Mouse (Mus musculus): ENCODE measurements around the gene Jarid2.

Gene Jarid2

DNA sequence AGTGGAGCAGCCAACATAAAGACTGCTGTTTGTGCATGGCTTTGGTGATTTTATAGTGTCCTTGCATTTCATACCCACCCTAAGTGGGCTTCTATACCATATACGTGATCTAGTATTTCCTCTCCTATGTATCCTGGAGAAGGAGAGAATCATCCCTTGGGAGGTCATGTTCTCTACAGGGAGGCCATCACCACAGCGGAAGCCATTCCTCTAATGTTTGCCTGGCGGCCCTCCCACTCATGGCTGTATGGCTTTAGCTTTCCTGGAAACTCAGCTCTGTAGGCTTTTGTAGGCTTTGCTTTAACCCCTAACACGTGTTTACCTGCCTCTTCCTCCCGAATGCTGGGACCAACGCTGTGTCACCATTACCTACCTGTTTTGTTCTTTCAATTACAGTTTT is 108.2 kb downstream of the Jarid2 start:
- no peak for DNase-seq (ENCODE audit: low read depth, low spot score)

DNA sequence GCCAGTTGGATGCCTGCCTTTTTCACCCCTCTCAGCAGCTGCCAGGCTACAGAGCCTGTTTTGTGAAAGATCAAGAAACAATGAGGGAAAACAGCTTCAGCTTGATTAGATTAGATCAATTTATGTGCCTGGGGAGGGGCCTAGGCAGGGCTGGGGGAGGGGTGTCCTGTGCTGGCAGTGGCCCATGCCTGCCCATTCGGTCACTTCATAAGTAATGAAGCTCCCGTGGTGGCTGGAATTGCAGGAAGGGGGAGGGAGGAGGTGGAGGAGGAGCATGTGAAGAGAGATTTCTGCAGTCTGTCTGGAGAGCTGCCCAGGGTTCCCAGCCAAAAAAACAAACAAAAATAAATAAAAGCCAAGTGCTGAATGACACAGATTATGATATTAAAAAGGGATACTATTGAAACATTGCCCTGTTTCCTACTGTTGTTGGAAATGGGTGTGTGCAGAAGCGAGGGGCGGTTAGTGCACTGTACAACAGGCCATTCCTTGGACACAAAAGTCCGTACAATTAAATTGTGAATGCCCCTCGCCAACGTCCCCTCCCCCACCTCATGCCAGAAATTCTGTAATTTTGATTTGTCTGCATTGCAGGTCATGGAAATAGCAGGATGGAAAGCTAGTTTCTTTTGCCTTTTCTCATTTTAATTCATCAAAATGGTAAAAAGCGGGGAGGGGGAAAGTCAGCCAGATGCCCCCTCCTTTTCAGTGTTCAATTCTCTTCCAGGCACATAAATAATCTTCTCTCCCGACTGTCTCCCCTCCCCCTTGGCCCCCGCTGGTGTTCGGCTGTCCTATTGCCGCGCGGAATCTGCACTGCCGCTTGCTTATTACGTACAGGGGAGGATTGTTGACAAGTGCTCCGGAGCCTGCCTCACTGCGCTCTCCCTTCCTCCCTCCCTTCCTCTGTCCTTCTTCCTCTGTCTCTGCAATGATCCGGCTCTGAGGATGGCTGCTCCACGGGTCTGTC is 110.9 kb downstream of the Jarid2 start:
- DNase-seq (ENCODE audit: low read depth, low spot score): peak; percentile 44

DNA sequence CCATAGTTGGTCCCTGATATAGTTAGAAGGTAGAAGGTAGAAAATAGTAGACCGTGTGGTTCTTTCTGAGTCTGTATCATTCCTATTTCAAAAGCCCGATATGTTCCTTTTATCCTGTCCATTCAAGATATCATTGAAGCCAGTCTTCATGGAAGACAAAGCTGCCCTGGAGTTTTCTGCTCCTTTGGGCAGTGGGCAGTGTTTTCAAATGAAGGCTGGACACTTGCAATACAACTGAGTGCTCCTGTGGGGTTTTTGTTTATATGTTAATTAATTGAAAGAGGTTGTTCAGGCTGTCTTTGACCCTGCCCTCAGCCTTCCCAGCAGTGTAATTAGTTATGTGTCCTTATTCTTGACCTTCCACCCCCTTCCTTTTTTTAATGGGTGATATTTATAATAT is 122.2 kb downstream of the Jarid2 start:
- peak; percentile 47 for DNase-seq (ENCODE audit: low read depth, low spot score)

DNA sequence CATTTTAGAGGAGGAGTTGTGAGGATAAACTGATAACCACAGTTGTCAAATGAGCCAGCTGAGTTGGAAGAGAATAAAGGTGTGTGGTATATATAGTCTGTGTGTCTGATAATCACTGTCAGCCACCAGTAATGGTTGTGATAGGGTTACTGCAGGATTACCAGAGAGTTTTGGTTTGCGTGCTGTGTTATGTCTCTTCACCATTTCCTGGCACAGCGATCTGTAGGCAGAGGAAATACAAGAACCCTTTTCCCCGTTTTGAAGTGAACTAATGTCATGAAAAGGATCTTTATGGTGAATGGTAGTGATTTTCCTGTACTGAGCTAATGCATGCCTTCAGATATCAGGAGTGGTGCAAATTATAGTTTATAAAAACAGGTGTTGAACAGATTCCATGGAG is 122.8 kb downstream of the Jarid2 start:
- no peak for DNase-seq (ENCODE audit: low read depth, low spot score)

DNA sequence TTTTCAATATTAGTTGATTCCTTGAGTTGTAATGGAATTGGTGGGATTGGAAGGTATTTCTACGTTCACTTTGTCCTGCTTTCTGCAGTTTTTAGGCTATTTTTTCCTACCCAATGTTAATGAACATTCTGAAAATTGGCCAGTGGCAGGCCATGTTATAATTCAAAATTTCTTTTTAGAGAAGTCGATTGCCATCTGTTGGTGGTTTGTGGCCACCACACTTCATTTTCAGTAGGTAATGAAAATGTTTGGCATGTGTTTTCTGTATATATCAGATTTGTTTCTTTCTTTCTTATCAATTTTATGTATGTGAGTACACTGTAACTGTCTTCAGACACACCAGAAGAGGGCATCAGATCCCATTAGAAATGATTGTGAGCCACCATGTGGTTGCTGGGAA is 136.3 kb downstream of the Jarid2 start:
- DNase-seq (ENCODE audit: low read depth, low spot score): no peak

DNA sequence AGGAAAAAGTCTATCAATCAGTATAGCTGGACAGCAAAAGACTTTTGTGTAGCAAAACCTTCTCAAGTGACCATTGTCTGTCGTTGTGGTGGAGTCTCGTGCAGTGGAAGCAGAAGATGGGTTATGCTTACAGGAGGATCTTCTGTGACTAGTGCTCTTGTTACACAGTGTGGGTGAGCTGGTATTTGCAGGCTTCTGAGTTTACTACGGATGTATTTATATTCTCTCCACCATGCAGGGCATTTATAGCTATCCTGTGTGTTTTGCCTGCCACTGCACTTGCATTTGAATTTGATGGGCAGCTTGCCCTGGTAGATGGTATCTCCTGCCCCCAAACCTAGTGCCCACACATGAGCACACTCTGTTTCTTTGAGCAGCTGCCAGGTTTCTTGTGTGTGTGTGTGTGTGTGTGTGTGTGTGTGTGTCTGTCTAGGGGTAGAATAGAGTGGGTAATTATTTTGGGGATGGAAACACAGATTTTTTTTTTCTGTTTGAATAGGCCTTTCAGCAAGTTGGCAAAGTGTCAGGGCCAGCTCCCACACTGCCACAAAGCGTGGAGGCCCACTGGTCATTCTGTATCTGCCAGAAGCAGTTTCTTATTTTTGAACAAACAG is 138.9 kb downstream of the Jarid2 start:
- no peak for DNase-seq (ENCODE audit: low read depth, low spot score)

DNA sequence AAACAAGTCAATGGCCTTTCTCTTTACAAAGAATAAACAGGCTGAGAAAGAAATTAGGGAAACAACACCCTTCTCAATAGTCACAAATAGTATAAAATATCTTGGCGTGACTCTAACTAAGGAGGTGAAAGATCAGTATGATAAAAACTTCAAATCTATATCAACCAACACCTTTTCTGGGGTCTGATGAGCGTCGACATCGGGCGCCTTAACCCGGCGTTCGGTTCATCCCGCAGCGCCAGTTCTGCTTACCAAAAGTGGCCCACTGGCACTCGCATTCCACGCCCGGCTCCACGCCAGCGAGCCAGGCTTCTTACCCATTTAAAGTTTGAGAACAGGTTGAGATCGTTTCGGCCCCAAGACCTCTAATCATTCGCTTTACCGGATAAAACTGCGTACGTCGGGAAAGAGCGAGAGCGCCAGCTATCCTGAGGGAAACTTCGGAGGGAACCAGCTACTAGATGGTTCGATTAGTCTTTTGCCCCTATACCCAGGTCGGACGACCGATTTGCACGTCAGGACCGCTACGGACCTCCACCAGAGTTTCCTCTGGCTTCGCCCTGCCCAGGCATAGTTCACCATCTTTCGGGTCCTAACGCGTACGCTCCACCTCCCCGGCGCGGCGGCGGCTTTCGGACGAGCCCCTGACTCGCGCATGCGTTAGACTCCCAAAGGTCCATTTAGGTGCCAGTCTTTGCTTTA is 140.3 kb downstream of the Jarid2 start:
- DNase-seq (ENCODE audit: low read depth, low spot score): peak; percentile 96

DNA sequence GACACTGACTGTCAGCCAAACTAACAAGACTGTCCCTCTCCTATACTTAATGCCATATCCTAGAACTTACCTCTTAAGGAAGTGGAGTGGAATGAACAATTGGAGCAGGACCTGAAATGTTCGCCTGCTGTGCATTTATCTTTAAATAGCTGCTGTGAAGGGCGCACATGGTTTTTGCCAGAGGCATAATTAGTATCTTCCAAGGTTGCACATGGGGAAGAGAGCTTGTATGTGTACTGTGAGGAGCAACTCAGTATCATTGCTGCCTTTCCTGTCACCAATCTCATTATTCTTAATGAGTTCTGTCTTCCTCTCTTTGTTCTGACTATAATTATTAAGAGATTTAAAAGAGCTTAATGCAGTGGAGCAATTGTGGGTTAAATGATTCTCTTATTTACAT is 147.5 kb downstream of the Jarid2 start:
- DNase-seq (ENCODE audit: low read depth, low spot score): no peak

DNA sequence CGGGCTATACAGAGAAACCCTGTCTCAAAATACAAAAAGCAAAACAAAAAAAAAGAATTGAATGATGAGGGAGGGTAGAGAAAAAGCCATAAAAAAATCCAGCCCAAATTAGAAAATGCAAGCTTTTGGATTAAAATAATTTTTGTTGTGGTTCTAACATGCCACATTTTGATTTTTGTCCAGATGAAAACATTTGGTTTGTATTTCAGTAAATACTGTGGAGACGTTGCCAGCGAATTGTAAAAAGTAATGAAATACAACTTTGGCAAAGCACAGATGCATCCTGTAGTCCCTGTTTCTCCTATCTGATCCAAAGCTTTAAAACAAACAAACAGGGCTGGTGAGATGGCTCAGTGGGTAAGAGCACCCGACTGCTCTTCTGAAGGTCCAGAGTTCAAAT is 151.7 kb downstream of the Jarid2 start:
- DNase-seq (ENCODE audit: low read depth, low spot score): no peak

DNA sequence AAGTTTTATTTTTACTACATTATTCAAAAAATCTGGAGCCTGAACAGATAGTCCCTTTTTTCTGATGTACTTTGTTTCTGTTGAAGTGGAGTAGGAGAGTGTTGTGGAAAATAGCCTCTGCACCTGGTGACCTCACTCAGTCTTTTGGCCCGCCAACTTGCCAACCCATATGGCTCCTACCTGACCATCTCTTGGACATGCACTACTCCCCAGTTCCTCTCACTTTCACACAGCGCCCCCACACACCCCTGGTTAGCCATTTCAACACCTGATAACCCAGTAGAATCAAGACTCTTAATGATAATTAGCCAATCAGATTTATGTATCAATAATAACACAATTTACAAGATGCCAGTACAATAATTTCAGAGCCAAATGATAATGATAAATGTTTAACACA is 156.9 kb downstream of the Jarid2 start:
- DNase-seq (ENCODE audit: low read depth, low spot score): no peak

DNA sequence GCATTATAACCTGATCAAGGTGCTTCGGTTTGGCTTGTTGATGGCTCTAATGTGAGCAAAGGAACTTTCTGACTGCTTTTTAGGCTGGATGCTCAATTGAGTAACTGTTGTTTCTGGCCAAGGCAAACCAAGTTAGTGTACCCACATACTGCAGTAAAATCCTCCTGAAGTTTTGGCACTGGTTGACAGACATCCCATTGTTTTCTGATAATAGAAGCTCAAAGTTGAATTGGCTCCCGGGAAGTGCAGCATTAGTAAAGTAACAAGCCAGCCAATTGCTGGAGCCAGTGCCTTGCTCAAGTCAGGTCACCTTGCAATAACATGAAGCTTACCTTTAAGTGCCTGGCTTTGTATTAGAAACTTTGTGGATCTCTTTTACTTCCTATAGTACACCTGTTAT is 161.3 kb downstream of the Jarid2 start:
- no peak for DNase-seq (ENCODE audit: low read depth, low spot score)

DNA sequence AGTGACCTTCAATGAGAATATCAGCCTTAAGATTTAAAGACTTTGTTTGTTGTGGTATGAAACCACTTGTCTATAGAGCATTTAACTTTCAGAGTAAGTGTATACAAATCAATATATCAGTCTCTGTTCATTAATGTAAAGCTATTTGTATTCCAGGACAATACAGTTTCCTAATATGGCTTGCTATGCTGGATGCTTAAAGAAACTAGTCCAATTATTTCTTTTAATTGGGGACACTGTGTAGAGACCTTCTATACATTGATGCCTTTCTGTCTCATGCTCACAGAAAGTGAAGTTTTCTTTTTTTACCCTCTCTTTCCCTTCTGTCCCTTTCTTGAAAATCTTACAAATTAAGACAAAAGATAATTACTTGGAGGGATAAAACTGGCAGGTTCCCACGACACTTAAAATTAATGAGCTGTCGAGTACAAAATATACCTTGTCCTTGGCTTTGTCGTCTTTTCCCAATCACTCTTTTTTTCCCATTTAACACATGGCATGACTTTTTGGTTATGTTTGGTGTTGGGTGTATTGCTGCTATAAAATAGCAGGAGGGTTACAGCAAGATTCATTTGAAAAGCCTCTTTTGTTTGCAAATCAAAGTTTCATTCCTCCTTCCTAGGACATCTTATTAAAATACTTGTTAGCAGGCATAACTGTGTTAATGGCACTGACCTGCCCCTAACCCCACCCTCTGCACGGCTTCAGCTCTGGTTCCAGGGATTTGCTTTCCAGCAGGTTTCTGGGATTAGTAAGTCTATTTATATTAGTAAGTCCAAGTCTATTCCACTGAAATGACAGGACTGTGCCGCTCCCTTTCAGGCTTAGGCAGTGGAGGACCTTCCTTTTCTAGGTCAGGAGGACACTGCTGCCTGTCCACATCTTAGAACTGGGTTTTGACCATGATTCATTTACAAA is 162.8 kb downstream of the Jarid2 start:
- DNase-seq (ENCODE audit: low read depth, low spot score): no peak

DNA sequence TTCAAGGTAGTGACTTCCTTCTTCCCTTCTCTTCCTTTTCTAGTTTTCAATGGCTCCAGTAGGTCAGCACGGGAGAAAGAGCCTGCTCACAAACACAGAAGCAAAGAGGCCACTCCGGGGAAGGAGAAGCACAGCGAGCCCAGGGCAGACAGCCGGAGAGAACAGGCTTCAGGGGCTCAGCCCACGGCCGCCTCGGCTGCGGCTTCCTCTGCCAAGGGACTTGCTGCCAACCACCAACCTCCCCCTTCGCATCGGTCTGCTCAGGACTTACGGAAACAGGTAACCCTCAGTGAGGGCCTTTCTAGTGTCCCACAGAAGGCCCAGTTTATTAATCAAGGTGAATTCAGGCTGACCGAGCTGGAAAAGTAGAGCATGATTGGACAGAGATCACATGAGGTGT is 166.9 kb downstream of the Jarid2 start:
- no peak for DNase-seq (ENCODE audit: low read depth, low spot score)

DNA sequence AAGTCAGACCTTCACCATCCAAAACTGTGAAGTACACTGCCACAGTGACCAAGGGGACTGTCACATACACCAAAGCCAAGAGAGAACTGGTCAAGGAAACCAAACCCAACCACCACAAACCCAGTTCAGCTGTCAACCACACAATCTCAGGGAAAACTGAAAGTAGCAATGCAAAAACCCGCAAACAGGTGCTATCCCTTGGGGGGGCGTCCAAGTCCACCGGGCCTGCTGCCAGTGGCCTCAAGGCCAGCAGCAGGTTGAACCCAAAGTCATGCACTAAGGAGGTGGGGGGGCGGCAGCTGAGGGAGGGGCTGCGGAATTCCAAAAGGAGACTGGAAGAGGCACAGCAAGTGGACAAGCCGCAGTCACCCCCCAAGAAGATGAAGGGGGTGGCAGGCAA is 173.0 kb downstream of the Jarid2 start:
- DNase-seq (ENCODE audit: low read depth, low spot score): no peak

DNA sequence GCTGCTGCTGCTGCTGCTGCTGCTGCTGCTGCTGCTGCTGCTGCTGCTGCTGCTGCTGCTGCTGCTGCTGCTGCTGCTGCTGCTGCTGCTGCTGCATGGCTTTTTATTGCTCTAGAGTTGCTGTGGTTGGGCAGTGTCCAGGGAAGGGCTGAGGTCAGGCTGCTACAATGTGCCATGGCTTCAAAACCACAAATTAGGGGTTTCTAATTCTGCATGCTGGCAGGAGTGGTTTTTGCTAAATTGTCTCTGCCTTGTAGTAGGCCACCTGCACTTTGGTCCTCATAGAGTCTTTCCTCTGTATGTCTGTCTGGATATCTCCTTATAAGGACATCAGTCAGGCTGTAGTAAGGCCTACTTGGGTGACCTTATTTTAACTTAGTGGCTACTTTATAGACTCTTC is 174.1 kb downstream of the Jarid2 start:
- DNase-seq (ENCODE audit: low read depth, low spot score): no peak

DNA sequence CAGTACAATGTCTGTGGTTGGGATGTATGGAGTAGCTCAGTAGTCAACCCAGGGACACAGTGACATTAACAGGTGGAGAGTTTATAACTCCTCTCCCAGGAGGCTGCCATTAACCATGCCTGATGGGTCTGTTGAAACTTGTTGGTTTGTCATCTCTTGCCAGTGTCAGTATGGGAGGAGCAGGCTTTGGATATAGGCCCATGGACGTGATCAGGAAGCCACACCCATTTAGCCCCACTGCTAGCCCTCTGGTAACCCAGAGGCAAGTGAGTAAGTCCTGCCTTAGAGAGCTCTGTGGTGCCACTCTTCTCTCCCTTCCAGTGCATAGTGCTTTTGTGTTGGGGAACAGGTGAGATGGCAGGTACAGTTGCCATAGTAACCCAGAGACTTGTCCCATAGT is 175.0 kb downstream of the Jarid2 start:
- DNase-seq (ENCODE audit: low read depth, low spot score): peak; percentile 19

DNA sequence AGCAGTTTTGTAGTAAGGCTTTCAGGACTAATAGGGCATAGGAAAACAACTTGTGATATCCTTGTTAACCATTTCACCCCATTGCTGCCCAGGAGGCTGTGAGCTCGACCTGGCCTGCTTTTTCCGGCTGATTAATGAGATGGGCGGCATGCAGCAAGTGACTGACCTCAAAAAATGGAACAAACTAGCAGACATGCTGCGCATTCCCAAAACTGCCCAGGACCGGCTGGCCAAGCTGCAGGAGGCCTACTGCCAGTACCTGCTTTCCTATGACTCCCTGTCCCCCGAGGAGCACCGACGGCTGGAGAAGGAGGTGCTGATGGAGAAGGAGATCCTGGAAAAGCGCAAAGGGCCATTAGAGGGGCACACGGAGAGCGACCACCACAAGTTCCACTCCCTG is 176.9 kb downstream of the Jarid2 start:
- no peak for DNase-seq (ENCODE audit: low read depth, low spot score)

DNA sequence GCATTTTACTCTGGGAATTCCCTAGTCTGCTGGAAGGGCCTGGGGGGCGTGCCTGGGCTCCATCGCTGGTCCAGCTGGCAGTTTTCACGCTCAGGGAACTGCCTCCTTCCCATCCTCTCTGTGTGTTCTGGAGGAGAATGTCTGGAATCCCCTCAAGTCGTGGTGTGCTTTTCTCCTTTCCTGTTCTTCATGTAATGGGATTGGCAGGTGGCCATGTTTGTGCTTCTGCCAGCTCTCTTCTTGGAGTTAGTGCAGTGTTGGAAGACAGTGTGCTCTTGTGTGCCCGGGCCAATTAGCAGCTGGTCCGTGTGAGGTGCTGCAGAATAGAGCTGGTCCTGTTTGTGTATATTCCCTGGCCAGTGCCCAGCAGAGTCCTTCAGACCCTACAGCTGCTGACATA is 178.4 kb downstream of the Jarid2 start:
- DNase-seq (ENCODE audit: low read depth, low spot score): no peak

DNA sequence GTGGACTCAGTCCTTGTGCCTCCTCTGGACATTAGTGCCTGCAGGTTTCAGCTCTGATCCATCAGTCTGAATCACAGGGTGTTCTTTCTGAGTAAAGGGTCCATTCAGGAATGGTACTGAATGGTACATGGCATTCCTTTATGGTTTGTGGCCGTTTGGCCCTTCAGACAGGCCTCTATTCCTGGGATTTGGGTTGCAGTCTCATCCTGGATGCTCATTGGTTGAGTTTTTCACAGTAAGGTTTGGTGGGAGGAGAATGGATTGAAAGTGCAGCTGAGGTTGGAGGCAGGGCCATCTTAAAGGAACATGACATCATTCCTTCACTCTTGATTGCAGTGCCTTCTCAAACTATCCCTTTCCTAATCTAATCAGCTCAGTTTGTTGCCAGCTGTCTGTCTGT is 179.5 kb downstream of the Jarid2 start:
- no peak for DNase-seq (ENCODE audit: low read depth, low spot score)

DNA sequence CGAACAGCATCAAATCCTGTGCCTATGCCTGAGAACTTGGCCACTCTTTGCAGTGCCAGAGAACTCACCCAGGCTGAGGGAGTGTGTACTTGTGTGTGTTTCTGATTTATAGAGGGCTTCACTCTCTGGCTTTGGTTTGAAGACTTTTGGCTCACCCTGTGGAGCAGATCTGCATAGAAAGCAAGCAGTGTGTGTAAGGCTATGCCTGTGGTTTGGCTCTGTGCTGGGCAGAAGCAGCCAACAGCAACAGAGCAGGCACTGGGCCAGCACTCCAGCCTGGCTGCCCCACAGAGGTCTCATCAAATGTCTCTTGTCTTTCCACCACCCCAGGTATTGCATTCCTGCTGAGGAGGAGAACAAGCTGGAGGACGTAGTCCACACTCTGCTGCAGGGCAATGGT is 183.6 kb downstream of the Jarid2 start:
- DNase-seq (ENCODE audit: low read depth, low spot score): no peak

DNA sequence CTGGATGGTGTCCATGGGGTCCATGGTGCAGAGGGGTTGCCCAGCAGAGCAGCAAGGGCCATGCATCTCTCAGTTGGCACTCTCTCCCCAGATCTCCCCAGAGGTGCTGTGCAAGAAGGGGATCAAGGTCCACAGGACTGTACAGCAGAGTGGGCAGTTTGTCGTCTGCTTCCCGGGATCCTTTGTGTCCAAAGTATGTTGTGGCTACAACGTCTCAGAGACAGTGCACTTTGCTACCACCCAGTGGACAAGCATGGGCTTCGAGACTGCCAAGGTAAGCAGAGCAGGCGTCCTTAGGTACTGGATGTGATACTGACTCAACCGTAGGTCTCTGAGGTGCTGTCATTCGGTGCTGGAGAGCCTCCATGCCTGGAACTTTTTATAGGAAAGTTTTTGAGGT is 184.3 kb downstream of the Jarid2 start:
- no peak for DNase-seq (ENCODE audit: low read depth, low spot score)

DNA sequence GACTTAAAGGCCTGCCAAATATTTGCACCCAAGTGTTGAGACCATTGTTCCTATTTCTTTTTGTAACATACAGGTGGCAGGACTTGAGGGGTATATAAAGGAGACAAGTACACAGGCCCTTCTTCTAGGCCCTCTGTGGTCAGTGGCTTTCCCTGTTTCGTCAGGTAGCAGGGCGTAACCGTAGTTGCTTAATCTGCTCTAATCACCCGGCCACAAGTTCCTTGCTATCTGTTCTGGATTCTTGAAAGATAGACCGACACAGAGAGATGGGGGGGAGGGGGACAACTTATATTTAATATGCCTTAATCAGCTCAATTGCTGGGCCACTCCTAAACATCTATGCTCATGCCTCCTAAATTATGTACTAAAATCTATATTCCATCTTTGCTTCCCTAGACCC is 186.1 kb downstream of the Jarid2 start:
- DNase-seq (ENCODE audit: low read depth, low spot score): no peak

Data from ES-CJ7 (cell line).